Mouse (Mus musculus): ENCODE data around the gene Bhlhe23. TPM values are rescaled to one million over a fixed set of nuclear protein-coding genes. Genes with fewer than 3 reads are reported as not detected.

Gene Bhlhe23
- total RNA-seq (2021) = under 1 TPM in 1 of 2 experiments, not detected in 1; 0.16 TPM

GRCm38 (mm10) chr2:180776793-180777192 lies at the start of gene Bhlhe23:
Bhlhe23 (minus strand) TSS chr2:180776900.
- no peak for DNase-seq (ENCODE audit: low spot score in 2 of 2)
- intact Hi-C loops (cut with DNase I) = loop anchor here (5.0 to 10.0 kb wide), 2 partner anchors 304 to 502 kb away; partner anchors contain the start of gene Cables2

- intact Hi-C loops (cut with DNase I) = loop anchor here (1.0 to 10.0 kb wide), 2 partner anchors 68 to 239 kb away; no protein-coding TSS in a partner anchor
- peak; percentile 75 to 97 for DNase-seq (ENCODE audit: low spot score in 2 of 2)
These were observed 48.6 kb upstream of the Bhlhe23 start for GRCm38 (mm10) chr2:180825147-180825941.

GRCm38 (mm10) chr2:180824724-180825123 lies 48.0 kb upstream of the Bhlhe23 start:
- peak; percentile 53 to 88 for DNase-seq (ENCODE audit: low spot score in 2 of 2)
- intact Hi-C loops (cut with DNase I) = loop anchor here (1.0 to 10.0 kb wide), 2 partner anchors 69 to 240 kb away; no protein-coding TSS in a partner anchor

- peak; percentile 57 to 86 for DNase-seq (ENCODE audit: low spot score in 2 of 2)
- intact Hi-C loops (cut with DNase I) = loop anchor here (10.0 kb wide), 1 partner anchor 241 kb away; no protein-coding TSS in a partner anchor
These were observed 47.4 kb upstream of the Bhlhe23 start for GRCm38 (mm10) chr2:180824061-180824460.

GRCm38 (mm10) chr2:180822476-180822875 lies 45.8 kb upstream of the Bhlhe23 start:
- intact Hi-C loops (cut with DNase I) = loop anchor here (1.0 to 10.0 kb wide), 2 partner anchors 16 to 242 kb away; no protein-coding TSS in a partner anchor

GRCm38 (mm10) chr2:180819504-180819903 lies 42.8 kb upstream of the Bhlhe23 start:
- intact Hi-C loops (cut with DNase I) = no loop called here
- no peak for DNase-seq (ENCODE audit: low spot score in 2 of 2)

More at GRCm38 (mm10) chr2:180822476-180822875, 45.8 kb upstream of the Bhlhe23 start:
- DNase-seq (ENCODE audit: low spot score in 2 of 2) = peak; percentile 68 to 95

GRCm38 (mm10) chr2:180816440-180817065 lies 39.9 kb upstream of the Bhlhe23 start:
- intact Hi-C loops (cut with DNase I) = no loop called here
- DNase-seq (ENCODE audit: low spot score in 2 of 2) = no peak

- intact Hi-C loops (cut with DNase I) = no loop called here
- peak in 1 of 2 experiments; percentile 48 for DNase-seq (ENCODE audit: low spot score in 2 of 2)
These were observed 37.4 kb upstream of the Bhlhe23 start for GRCm38 (mm10) chr2:180813982-180814568.

GRCm38 (mm10) chr2:180811002-180811401 lies 34.3 kb upstream of the Bhlhe23 start:
- intact Hi-C loops (cut with DNase I) = no loop called here
- no peak for DNase-seq (ENCODE audit: low spot score in 2 of 2)

- intact Hi-C loops (cut with DNase I) = no loop called here
- DNase-seq (ENCODE audit: low spot score in 2 of 2) = peak in 1 of 2 experiments; percentile 60
These were observed 32.8 kb upstream of the Bhlhe23 start for GRCm38 (mm10) chr2:180809510-180809909.

- DNase-seq (ENCODE audit: low spot score in 2 of 2) = peak; percentile 40 to 85
- intact Hi-C loops (cut with DNase I) = loop anchor here (1.0 kb wide), 1 partner anchor 16 kb away; no protein-coding TSS in a partner anchor
These were observed 29.3 kb upstream of the Bhlhe23 start for GRCm38 (mm10) chr2:180805966-180806365.

- intact Hi-C loops (cut with DNase I) = no loop called here
- DNase-seq (ENCODE audit: low spot score in 2 of 2) = no peak
These were observed 19.3 kb upstream of the Bhlhe23 start for GRCm38 (mm10) chr2:180796008-180796407.

- no peak for DNase-seq (ENCODE audit: low spot score in 2 of 2)
- intact Hi-C loops (cut with DNase I) = no loop called here
These were observed 18.9 kb upstream of the Bhlhe23 start for GRCm38 (mm10) chr2:180795597-180795996.

GRCm38 (mm10) chr2:180794422-180794821 lies 17.7 kb upstream of the Bhlhe23 start:
- intact Hi-C loops (cut with DNase I) = no loop called here
- no peak for DNase-seq (ENCODE audit: low spot score in 2 of 2)

- peak; percentile 42 to 67 for DNase-seq (ENCODE audit: low spot score in 2 of 2)
- intact Hi-C loops (cut with DNase I) = no loop called here
These were observed 15.0 kb upstream of the Bhlhe23 start for GRCm38 (mm10) chr2:180791674-180792073.

- intact Hi-C loops (cut with DNase I) = loop anchor here (5.0 kb wide), 1 partner anchor 283 kb away; no protein-coding TSS in a partner anchor
- DNase-seq (ENCODE audit: low spot score in 2 of 2) = peak in 1 of 2 experiments; percentile 39
These were observed 12.1 kb upstream of the Bhlhe23 start for GRCm38 (mm10) chr2:180788843-180789242.

- intact Hi-C loops (cut with DNase I) = loop anchor here (5.0 kb wide), 1 partner anchor 284 kb away; no protein-coding TSS in a partner anchor
- DNase-seq (ENCODE audit: low spot score in 2 of 2) = peak in 1 of 2 experiments; percentile 34
These were observed 11.7 kb upstream of the Bhlhe23 start for GRCm38 (mm10) chr2:180788386-180788785.

GRCm38 (mm10) chr2:180787566-180788232 lies 11.0 kb upstream of the Bhlhe23 start:
- intact Hi-C loops (cut with DNase I) = loop anchor here (5.0 kb wide), 1 partner anchor 285 kb away; no protein-coding TSS in a partner anchor

GRCm38 (mm10) chr2:180786732-180787131 lies 10.0 kb upstream of the Bhlhe23 start:
- intact Hi-C loops (cut with DNase I) = loop anchor here (5.0 kb wide), 1 partner anchor 286 kb away; no protein-coding TSS in a partner anchor
- DNase-seq (ENCODE audit: low spot score in 2 of 2) = peak in 1 of 2 experiments; percentile 46

More at GRCm38 (mm10) chr2:180787566-180788232, 11.0 kb upstream of the Bhlhe23 start:
- no peak for DNase-seq (ENCODE audit: low spot score in 2 of 2)
